Mouse (Mus musculus): ENCODE measurements around the gene Net1.
"Not testable (repeated sequence)": the region's sequence is repeated elsewhere in the genome, so short reads cannot be mapped to it uniquely, and the experiment has no call there.

Gene Net1

DNA sequence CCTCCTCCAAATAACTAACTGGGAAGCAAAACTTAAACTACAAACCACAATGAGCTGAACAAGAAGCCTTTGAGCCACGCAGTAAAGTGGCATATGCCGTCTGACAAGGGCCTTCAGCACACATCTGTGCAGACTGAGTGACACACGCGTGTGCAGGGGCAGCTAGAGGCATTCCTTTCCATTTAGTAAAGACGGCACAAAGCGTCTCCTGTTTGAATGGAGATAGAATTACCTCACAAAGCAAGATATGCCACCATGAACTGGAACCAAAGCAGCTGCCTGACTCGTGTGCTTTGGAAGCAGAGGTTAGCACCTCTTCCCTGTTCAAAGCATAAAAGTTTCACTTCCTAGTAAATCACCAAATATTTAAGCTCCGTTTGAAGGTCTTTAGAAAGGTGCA, 28.0 kb downstream of the Net1 start:
- DNase-seq (ENCODE audit: low spot score): no peak

GRCm38 (mm10) chr13:3889111-3889510, 28.9 kb downstream of the Net1 start:
- DNase-seq (ENCODE audit: low spot score): no peak

- no peak for DNase-seq (ENCODE audit: low spot score)
Observed at GRCm38 (mm10) chr13:3886663-3887062, 31.4 kb downstream of the Net1 start.

DNA sequence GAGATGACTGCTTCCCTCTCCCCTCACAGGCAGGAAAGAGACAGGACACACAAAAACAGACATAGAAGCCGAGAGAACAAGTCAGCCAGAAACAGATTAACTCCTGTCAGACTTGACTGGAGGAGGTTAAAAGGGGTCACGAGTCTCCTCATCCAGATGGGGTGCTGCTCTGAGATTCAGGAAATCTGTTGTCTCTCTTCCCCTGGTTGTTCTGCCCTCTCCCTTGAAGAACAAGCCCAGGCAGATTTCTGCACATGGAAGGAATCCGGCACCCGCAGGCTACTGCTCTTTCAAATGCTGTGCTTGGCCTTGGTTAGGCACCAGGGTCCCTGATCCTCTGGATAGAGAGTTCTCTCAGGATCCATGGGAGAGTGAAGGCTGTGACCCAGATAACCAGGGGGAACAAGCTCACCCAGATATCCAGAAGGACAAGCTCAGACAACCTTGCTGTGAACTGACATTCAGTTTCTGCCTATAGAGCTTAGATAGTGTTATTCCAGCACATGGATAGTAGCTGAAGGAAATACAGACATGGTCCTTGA, 40.3 kb downstream of the Net1 start:
- no peak for DNase-seq (ENCODE audit: low spot score)

DNA sequence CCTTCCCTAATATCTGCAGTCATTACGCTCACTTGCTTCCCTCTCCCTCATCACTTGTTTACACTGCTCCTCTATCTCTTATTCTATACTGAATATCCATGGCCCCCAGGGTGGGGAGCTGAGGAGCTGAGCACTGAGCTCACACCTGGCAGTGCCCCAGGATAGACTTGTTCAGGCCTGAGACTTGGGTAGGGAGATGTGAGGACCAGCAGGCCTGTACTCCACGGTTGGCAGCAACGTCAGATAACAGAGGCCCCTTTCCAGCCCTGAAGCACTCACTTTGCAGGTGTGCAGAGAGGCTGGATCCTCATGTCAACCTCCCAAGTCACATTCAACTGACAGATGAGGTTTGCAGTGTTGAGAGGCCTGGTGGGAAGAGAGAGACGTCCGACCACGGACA, 40.8 kb downstream of the Net1 start:
- no peak for DNase-seq (ENCODE audit: low spot score)

GRCm38 (mm10) chr13:3876448-3876847, 41.6 kb downstream of the Net1 start:
- no peak for DNase-seq (ENCODE audit: low spot score)

GRCm38 (mm10) chr13:3872832-3873231, 45.2 kb downstream of the Net1 start:
- no peak for DNase-seq (ENCODE audit: low spot score)

DNA sequence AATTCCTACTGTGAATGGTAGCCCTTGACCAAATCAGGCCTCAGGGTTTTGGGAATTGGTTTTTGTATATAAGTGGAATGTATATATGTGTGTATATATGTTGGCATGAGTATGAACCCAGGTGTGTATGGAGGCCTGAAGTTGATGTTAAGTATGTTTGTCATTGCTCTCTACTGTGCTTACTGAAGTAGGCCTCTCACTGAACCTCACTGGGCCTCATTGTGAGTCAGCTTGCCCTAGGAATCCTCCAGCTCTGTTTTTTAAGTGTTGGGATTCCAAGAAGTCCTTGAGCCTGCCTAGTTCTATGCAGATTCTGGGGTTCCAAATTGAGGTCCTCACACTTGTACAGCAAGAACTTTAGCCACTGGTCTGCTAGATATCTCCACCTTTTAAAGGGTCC, 48.1 kb downstream of the Net1 start:
- no peak for DNase-seq (ENCODE audit: low spot score)

DNA sequence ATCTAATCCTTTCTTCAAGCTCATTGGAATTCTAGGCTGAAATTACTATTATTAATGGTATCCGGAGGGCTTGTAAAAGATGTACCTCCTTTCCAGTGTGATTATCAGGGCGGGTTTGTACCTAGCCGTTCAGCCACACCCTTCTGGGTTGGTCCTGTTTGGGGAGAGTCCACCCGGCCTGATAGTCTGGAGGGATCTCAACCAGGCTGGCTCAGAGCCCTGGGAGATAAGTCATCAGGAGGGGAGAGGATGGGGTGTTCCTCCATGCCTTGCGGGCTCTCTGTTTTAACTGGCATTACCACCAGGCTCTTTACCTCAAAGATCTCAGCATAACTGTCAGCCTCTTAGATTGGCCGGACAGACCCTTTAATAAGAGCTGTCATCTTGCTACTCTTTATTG, 50.9 kb downstream of the Net1 start:
- DNase-seq (ENCODE audit: low spot score): no peak

DNA sequence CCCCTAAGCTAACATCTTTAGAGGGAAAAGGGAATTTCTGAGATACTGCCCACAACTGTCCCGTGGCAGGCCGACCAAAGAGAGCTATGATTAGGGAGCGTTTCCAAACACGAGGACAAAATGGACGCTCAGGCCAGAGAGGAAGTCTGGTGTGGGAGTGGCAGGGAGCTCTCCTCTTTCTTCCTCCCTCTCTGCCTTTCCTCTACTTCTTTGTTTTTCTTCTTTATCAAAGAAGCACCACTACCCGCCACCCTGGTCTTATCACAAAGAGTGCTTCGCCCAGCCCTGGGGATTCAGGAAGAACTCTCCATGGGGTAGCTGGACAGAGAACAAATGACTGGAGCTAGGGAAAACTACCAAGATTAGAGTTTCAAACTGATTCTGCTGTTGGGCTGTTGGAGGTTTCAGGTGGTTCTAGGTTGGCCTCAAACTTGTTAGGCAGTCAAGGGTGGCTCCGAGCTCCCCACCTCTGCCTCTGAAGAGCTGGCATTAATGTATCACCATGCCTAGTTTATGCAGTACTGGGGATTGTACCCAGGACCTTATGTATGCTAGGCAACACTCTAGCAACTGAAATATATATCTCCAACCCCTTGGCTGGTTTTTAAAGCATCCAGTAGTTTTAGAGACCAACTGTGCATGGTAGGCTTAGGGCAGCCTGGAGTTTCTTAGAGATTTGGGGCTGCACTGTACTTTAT, 51.5 kb downstream of the Net1 start:
- DNase-seq (ENCODE audit: low spot score): no peak

GRCm38 (mm10) chr13:3865648-3866354, 52.2 kb downstream of the Net1 start:
- DNase-seq (ENCODE audit: low spot score): peak; percentile 29

DNA sequence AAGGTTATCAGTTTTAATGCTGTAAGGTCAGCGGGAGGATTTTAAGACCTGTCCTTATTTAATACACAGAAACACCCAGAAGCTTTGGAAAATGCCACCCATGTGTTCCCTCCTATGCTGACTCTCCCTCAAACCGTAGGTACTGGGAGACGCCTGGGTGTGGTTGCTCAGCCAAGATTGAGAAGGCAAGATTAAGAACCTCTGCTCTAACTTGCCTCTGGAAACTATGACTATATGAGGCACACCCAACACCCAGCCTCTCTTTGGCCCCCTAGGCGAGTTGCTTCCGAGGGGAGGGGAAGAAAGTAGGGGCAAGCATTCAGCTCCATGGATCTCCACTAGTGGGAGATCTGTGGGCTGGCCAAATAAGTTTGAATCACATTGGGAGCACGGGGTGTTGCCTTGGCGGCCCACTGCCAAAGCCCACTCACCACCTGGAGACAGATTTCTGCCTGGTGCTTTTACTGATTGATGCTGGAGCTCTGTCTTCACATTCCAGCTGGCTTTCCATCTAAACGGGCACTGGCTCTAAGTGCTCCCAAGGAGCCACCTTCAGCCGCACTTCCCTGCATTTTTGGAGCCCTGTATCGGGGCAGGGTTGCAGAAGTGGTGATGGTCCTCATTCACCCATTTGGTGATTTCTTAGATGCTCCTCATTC, 55.0 kb downstream of the Net1 start:
- no peak for DNase-seq (ENCODE audit: low spot score)

DNA sequence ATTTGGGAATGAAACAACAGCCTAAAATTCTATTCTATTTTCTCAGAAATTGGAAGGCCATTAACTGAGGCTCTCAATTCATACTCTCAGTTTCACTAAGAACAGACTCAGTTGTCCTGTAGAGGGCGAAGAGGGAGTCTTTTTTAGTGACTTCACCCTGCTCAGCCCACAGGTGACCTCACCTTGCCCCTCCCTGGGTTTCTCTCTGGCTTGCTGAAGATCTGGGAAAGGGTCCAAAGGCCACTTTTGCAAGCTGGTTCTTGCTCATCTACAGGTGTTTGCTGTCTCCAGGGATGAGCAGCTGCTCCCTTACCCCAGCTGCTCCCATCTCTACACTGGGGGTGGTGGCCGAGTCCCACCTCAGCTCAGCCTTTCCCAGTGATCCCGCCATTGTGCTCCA, 55.7 kb downstream of the Net1 start:
- no peak for DNase-seq (ENCODE audit: low spot score)

DNA sequence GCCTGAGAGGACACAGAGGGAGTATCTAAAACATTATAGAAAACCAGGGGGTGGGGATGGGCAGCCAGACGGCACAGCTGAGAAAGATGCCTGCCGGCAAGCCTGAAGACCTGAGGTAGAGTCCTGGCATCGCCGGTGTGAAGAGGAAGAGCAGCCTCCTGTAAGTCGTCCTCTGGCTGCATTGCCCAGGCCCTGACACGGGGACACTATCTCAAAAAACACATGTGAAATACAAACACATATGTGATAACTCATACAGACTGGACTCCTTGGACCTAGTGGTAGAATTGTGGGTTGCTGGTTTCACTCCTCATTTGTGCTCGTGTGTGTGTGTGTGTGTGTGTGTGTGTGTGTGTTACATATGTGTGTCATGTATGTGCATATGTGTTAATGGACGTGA, 56.8 kb downstream of the Net1 start:
- no peak for DNase-seq (ENCODE audit: low spot score)

DNA sequence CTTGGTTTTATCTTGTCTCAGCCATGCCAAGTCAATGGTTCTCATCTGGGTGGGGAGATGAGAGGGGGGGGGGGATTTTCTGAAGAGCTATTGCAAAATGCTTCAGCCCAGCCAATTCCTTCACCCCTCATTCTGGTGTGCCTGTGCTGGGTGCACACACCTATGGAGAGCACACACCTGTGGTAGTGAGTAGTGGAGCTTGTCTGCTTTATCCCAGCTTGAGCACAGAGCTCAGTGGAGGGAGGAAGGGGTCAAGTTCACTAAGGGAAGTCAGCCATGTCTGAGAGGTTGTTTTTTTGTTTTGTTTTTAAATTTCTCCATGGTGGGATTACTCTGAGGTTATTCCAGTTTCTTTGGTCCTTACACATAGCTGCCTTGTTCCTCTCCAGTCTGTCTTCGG, 61.8 kb downstream of the Net1 start:
- DNase-seq (ENCODE audit: low spot score): no peak

DNA sequence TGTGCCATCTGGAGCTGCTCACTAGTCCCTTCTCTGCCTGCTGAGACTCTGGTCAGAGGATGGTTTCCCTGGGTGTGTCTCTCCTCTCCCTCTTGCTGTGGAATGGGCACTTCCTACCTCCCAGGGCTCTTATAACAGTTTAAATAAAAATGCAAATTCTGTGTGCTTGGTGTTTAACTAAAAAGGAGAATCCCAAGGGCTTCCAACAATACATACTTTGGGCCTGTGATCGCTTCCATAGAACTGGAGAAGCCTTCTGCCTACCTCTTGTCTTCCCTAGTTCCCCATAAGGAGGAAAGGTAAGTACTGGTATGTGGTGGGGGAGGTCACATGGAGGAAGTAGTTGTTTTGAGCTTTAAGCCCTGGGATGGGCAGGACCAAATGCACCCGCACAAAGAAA, 63.2 kb downstream of the Net1 start:
- DNase-seq (ENCODE audit: low spot score): no peak

DNA sequence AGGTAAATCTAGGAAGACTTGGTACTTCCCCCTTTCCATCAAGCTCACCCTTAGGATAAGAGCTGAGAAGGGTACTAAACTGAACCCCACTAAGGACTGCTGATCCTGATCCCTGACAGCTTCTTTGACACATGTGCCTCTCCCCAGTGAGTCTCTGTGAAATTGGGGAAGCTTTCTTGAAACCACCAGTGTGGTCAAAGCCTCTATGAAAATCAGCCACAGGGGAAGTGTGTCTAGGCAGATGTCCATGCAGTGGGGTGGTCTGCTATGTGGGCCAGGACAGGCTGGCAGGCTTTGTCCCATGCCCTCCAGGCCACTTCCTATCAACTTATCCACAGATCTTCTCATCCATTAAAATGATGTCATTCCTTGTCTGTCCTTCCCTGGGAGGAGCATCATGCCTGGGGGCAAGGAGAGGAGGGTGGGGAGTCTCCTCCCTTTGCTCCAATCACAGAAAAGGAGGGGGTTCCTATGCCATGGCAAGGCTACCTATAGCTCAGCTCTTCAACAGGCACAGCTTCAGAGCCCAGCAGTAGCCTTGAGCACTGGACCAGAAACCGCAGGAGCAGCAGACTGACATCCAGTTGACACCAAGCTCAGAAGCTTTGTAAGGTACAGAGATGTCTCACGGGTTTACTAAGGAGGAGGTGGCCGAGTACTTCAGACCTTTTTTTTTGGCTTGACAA, 64.2 kb downstream of the Net1 start, which contains the start of gene Calm5:
Gene Calm5, plus strand, starts transcription at position 526 of the 686 bp plus-strand sequence.
- not testable (repeated sequence) for DNase-seq (ENCODE audit: low spot score)

DNA sequence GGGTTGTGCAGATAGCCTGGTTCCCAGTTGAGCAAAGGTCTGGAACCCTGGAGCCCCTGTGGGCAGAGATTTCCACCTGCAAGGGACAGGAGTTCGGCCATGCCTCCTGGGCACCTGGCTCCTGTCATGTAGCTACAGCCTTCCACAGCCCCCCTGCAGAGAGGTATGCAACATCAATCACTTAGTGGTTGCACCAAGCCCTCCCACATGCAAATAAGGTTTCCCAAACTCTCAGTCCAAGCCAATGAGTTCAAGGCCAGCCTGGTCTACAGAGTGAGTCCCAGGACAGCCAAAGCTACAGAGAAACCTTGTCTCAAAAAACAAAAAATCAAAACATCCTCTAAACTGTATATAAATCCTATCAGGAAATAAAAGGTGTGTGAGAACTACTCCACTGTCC, 67.7 kb downstream of the Net1 start:
- no peak for DNase-seq (ENCODE audit: low spot score)

GRCm38 (mm10) chr13:3840662-3841061, 77.4 kb downstream of the Net1 start:
- DNase-seq (ENCODE audit: low spot score): not testable (repeated sequence)

GRCm38 (mm10) chr13:3837312-3837807, 80.7 kb downstream of the Net1 start, which contains the start of gene Calm4:
Gene Calm4, plus strand, starts transcription at chr13:3837757.
- DNase-seq (ENCODE audit: low spot score): not testable (repeated sequence)

DNA sequence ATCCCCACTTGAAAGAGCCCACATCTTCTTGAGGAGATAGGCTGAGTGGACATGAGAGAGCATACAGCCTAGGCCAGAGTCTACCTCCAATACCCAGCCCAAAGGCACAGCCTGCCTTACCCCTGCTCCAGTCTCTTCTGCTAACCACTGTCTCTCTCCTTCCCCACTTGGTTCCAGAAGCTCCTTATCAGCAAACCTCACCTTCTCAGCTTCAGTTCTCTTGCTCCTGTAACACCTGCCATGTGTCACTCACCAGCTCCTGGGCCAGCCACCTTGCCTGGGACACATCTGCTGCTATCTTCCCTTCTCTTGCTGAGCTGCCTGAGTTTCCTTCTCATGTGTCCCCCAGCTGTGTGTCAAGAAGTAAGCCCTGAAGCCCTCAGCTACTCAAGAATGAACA, 84.4 kb downstream of the Net1 start:
- DNase-seq (ENCODE audit: low spot score): not testable (repeated sequence)

- no peak for DNase-seq (ENCODE audit: low spot score)
Observed at GRCm38 (mm10) chr13:3832450-3832849, 85.6 kb downstream of the Net1 start.
